ENCODE assay signal across 8 mouse cellular contexts in genomic region chr9:44319887-44320798, GRCm38 (mm10). TPM values are rescaled to one million over a fixed set of nuclear protein-coding genes. Genes with fewer than 3 reads are reported as not detected.
DNase-seq lines count a peak whose midpoint lies in the region; ATAC-seq and TF ChIP-seq lines count a peak whose summit lies in the region.

C2cd2l (minus strand) TSS chr9:44320285.

- H3K4me2 ChIP-seq in heart, embryonic 11.5 days: peak within 1 kb of the TSS; percentile 83
- peak within 1 kb of the TSS; percentile 93 for H3K4me2 ChIP-seq in kidney, embryonic 16.5 days (replicated peaks; ENCODE audit: low read depth, low read length)
- H3K4me2 ChIP-seq in stomach, embryonic 14.5 days (replicated peaks; ENCODE audit: low read depth, low read length): peak within 1 kb of the TSS; percentile 78

- H3K9ac ChIP-seq in heart, embryonic 11.5 days (ENCODE audit: low read depth, low read length): peak within 1 kb of the TSS; percentile 80
- peak within 1 kb of the TSS; percentile 86 for H3K9ac ChIP-seq in kidney, embryonic 16.5 days (replicated peaks; ENCODE audit: low read length)
- H3K9ac ChIP-seq in liver, adult 2 months (ENCODE audit: low read depth, low read length): peak within 1 kb of the TSS; percentile 99
- H3K9ac ChIP-seq in stomach, embryonic 14.5 days (replicated peaks; ENCODE audit: low read depth, low read length): peak within 1 kb of the TSS; percentile 75

- peak; percentile 74 to 80 for DNase-seq in B cell, adult 2 months
- peak; percentile 99 for DNase-seq in brain, embryonic 14.5 days (ENCODE audit: low read depth)
- DNase-seq in liver, adult 2 months (ENCODE audit: extremely low read depth, low read depth, low spot score): peak; percentile 93
- peak; percentile 88 for DNase-seq in naive thymus-derived CD4-positive, alpha-beta T cell, adult 2 months (ENCODE audit: low read depth)

- TF ChIP-seq POLR2A in brain, embryonic 14.5 days (IDR thresholded peaks at IDR 0.05; ENCODE audit: borderline replicate concordance, extremely low read depth, insufficient read depth, insufficient read length, poor library complexity, severe bottlenecking): peak; percentile 70; the same call in 1 of the 2 replicates
- peak; percentile 86 for TF ChIP-seq POLR2A in liver, adult 2 months (IDR thresholded peaks at IDR 0.05; ENCODE audit: extremely low read depth, insufficient read depth, low read length)

- peak within 1 kb of the TSS; percentile 68 for H3K27ac ChIP-seq in heart, embryonic 11.5 days (ENCODE audit: low read depth, low read length)
- H3K27ac ChIP-seq in kidney, embryonic 16.5 days (ENCODE audit: low read length): peak within 1 kb of the TSS; percentile 60
- H3K27ac ChIP-seq in liver, adult 2 months (replicated peaks; ENCODE audit: insufficient read depth, low read depth, low read length): peak within 1 kb of the TSS; percentile 85
- peak within 1 kb of the TSS; percentile 79 for H3K27ac ChIP-seq in stomach, embryonic 14.5 days (ENCODE audit: low read length)

- no peaks in the 10 kb centered on the region for H3K9me3 ChIP-seq in erythroblast, embryonic 14.5 days (ENCODE audit: control insufficient read depth, low read length)
- H3K9me3 ChIP-seq in heart, embryonic 11.5 days (replicated peaks; ENCODE audit: control insufficient read depth, low read length): no peaks in the 10 kb centered on the region
- no peaks in the 10 kb centered on the region for H3K9me3 ChIP-seq in kidney, embryonic 16.5 days (ENCODE audit: low read length)
- H3K9me3 ChIP-seq in stomach, embryonic 14.5 days (ENCODE audit: control insufficient read depth, low read depth, low read length): no peaks in the 10 kb centered on the region

- no peaks in the 10 kb centered on the region for H3K27me3 ChIP-seq in erythroblast, embryonic 14.5 days (ENCODE audit: control insufficient read depth)
- H3K27me3 ChIP-seq in heart, embryonic 11.5 days (ENCODE audit: control insufficient read depth, insufficient read depth, low read length): no peaks in the 10 kb centered on the region
- H3K27me3 ChIP-seq in kidney, embryonic 16.5 days (ENCODE audit: insufficient read depth, low read length): no peaks in the 10 kb centered on the region
- H3K27me3 ChIP-seq in liver, adult 2 months (ENCODE audit: control insufficient read depth, insufficient read depth, low read length): no peaks in the 10 kb centered on the region
- H3K27me3 ChIP-seq in stomach, embryonic 14.5 days (ENCODE audit: control insufficient read depth, insufficient read depth, low read length): no peaks in the 10 kb centered on the region

- WGBS in heart, embryonic 11.5 days (ENCODE audit: insufficient replicate concordance): under 1% methylated on average over 65 of the region's 67 CpGs
- WGBS in kidney, embryonic 16.5 days: under 1% methylated on average over 67 of the region's 67 CpGs
- under 1% methylated on average over 67 of the region's 67 CpGs for WGBS in liver, adult 2 months
- WGBS in stomach, embryonic 14.5 days: under 1% methylated on average over 67 of the region's 67 CpGs

- peaks cover 18% of the 10 kb centered on the region for H3K79me2 ChIP-seq in liver, adult 2 months (ENCODE audit: control insufficient read depth, insufficient read depth, low read length)

- TF ChIP-seq CTCF in brain, embryonic 14.5 days (IDR thresholded peaks at IDR 0.05; ENCODE audit: borderline replicate concordance, extremely low read depth, insufficient read depth, insufficient read length): no peak
- no peak for TF ChIP-seq CTCF in liver, adult 2 months (IDR thresholded peaks at IDR 0.05; ENCODE audit: low read depth, low read length)

- H3K4me3 ChIP-seq in erythroblast, embryonic 14.5 days (replicated peaks): peak within 1 kb of the TSS; percentile 90
- peak within 1 kb of the TSS; percentile 75 for H3K4me3 ChIP-seq in heart, embryonic 11.5 days (ENCODE audit: low read depth, low read length)
- H3K4me3 ChIP-seq in kidney, embryonic 16.5 days (ENCODE audit: low read length): peak within 1 kb of the TSS; percentile 87
- H3K4me3 ChIP-seq in liver, adult 2 months (ENCODE audit: insufficient read depth, low read depth, low read length): peak within 1 kb of the TSS; percentile 98
- H3K4me3 ChIP-seq in stomach, embryonic 14.5 days (ENCODE audit: low read depth, low read length): peak within 1 kb of the TSS; percentile 69

- H3K4me1 ChIP-seq in erythroblast, embryonic 14.5 days (ENCODE audit: control insufficient read depth): peaks cover 56% of the 10 kb centered on the region
- peaks cover 14% of the 10 kb centered on the region; the same call in 1 of the 2 replicates for H3K4me1 ChIP-seq in heart, embryonic 11.5 days (ENCODE audit: control insufficient read depth, insufficient read depth, low read length)
- H3K4me1 ChIP-seq in kidney, embryonic 16.5 days (ENCODE audit: insufficient read depth, low read length): peaks cover 27% of the 10 kb centered on the region
- peaks cover 14% of the 10 kb centered on the region for H3K4me1 ChIP-seq in liver, adult 2 months (ENCODE audit: control insufficient read depth, insufficient read depth, low read length)
- peaks cover 11% of the 10 kb centered on the region for H3K4me1 ChIP-seq in stomach, embryonic 14.5 days (ENCODE audit: control insufficient read depth, insufficient read depth, low read length)

- H3K36me3 ChIP-seq in erythroblast, embryonic 14.5 days (ENCODE audit: control insufficient read depth): peaks cover 37% of the 10 kb centered on the region
- peaks cover 6% of the 10 kb centered on the region; the same call in 1 of the 2 replicates for H3K36me3 ChIP-seq in heart, embryonic 11.5 days (ENCODE audit: control insufficient read depth, insufficient read depth, low read length)
- peaks cover 17% of the 10 kb centered on the region for H3K36me3 ChIP-seq in kidney, embryonic 16.5 days (ENCODE audit: insufficient read depth, low read length)
- peaks cover 14% of the 10 kb centered on the region; the same call in 1 of the 2 replicates for H3K36me3 ChIP-seq in liver, adult 2 months (ENCODE audit: control insufficient read depth, insufficient read depth, low read length)
- H3K36me3 ChIP-seq in stomach, embryonic 14.5 days (ENCODE audit: control insufficient read depth, insufficient read depth, low read length): peaks cover 5% of the 10 kb centered on the region

- peak; percentile 96 for ATAC-seq in heart, embryonic 11.5 days (replicated peaks; ENCODE audit: insufficient number of reproducible peaks, low FRiP score, low TSS enrichment)
- peak; percentile 97 for ATAC-seq in kidney, embryonic 16.5 days (ENCODE audit: low FRiP score, low TSS enrichment)
- ATAC-seq in stomach, embryonic 14.5 days (ENCODE audit: insufficient number of reproducible peaks, insufficient read depth, low FRiP score, low read depth): peak; percentile 97

RNA-seq across cellular contexts. Expression of gene C2cd2l, which starts in this region (rescaled TPM):
- polyA plus RNA-seq in brain, embryonic 14.5 days (2012; rRNA removed): 58.5 and 62.1 TPM in 2 replicates
- polyA plus RNA-seq in erythroblast, embryonic 14.5 days (2012): 24.5 and 25.4 TPM in 2 replicates
- 4.7 and 7.1 TPM in 2 replicates for polyA plus RNA-seq in heart, embryonic 11.5 days (2014; fragmentation: Nextera tagmentation; extraction: Ambion mirVana)
- polyA plus RNA-seq in kidney, embryonic 16.5 days (2015; fragmentation: Nextera tagmentation; extraction: Ambion mirVana): 11.6 and 14.3 TPM in 2 replicates
- total RNA-seq in liver, adult 2 months (2014; rRNA removed): 5.2 and 7.9 TPM in 2 replicates
- 60.1 and 60.9 TPM in 2 replicates for polyA plus RNA-seq in liver, adult 2 months (2012; rRNA removed)
- 5.7 and 9.6 TPM in 2 replicates for polyA plus RNA-seq in stomach, embryonic 14.5 days (2014; fragmentation: Nextera tagmentation; extraction: Ambion mirVana)

Comparison
In these comparisons a context has a peak if more than half of its experiments do, and no peak if none do; other contexts are left out.
1. Peak in every context shown above with its lines: DNase-seq, ATAC-seq, H3K4me3 ChIP-seq and H3K27ac ChIP-seq.